ENCODE assay signal across 11 mouse cellular contexts in the genomic region with DNA sequence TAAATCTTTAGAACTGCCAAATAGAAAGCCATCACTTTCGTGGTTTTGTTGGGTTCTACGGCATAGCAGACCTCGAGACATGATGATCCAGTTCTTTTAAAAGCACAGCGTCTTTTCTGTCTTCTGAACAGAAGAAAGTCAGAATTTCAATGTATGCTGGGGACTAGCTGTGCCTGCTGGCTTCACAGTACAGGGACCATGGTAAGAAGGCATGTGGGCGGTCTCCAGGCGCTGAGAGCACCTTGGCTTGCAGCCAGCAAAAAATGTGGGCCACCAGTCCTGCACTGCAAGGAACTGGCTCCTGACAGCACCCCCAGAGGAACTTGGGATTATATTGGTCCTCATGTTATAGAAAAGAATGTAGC. TPM values are rescaled to one million over a fixed set of nuclear protein-coding genes. Genes with fewer than 3 reads are reported as not detected.
DNase-seq lines count a peak whose midpoint lies in the region; ATAC-seq lines count a peak whose summit lies in the region.
"Had no signal": no experiment of that assay in that cellular context is flagged by ENCODE, and none has a peak within 500 bp of the region (broad histone marks: within the 10 kb centered on the region; RNA-seq: fewer than 3 reads in every experiment).

No protein-coding gene starts in this region.

- ATAC-seq in hindbrain, embryonic 14.5 days (ENCODE audit: low FRiP score) = no peak
- ATAC-seq in forebrain, embryonic 15.5 days (replicated peaks) = 0 out of 2 replicates have a peak, but pooled peaks have one; percentile 9
- no peak for ATAC-seq in heart, embryonic 11.5 days (replicated peaks; ENCODE audit: insufficient number of reproducible peaks, low FRiP score, low TSS enrichment)

- intact Hi-C loops in left cerebral cortex, postnatal 14 days (cut with DNase I) = loop anchor here (2.0 kb wide), 1 partner anchor 108 kb away; no protein-coding TSS in a partner anchor

- H3K9me3 ChIP-seq in hindbrain, embryonic 14.5 days (ENCODE audit: control insufficient read depth, low read length) = no peaks in the 10 kb centered on the region
- no peaks in the 10 kb centered on the region for H3K9me3 ChIP-seq in hindbrain, embryonic 10.5 days
- H3K9me3 ChIP-seq in forebrain, embryonic 15.5 days = no peaks in the 10 kb centered on the region
- no peaks in the 10 kb centered on the region for H3K9me3 ChIP-seq in heart, embryonic 11.5 days (replicated peaks; ENCODE audit: control insufficient read depth, low read length)
- H3K9me3 ChIP-seq: heart, embryonic 12.5 days; liver, embryonic 13.5 days had no signal

- H3K4me1 ChIP-seq in hindbrain, embryonic 14.5 days (replicated peaks; ENCODE audit: control insufficient read depth, insufficient read depth, low read length) = peaks cover 37% of the 10 kb centered on the region
- peaks cover 49% of the 10 kb centered on the region for H3K4me1 ChIP-seq in hindbrain, embryonic 10.5 days (replicated peaks)
- H3K4me1 ChIP-seq in forebrain, embryonic 15.5 days = peaks cover 61% of the 10 kb centered on the region
- peaks cover 23% of the 10 kb centered on the region for H3K4me1 ChIP-seq in heart, embryonic 11.5 days (ENCODE audit: control insufficient read depth, insufficient read depth, low read length)
- H3K4me1 ChIP-seq: liver, embryonic 13.5 days had no signal

- no peaks in the 10 kb centered on the region for H3K27me3 ChIP-seq in hindbrain, embryonic 14.5 days (ENCODE audit: control insufficient read depth, insufficient read depth, low read length)
- peaks cover 12% of the 10 kb centered on the region; the same call in 1 of the 2 replicates for H3K27me3 ChIP-seq in hindbrain, embryonic 10.5 days (ENCODE audit: insufficient read depth, poor library complexity, severe bottlenecking)
- H3K27me3 ChIP-seq in forebrain, embryonic 15.5 days = no peaks in the 10 kb centered on the region
- peaks cover 18% of the 10 kb centered on the region for H3K27me3 ChIP-seq in heart, embryonic 11.5 days (ENCODE audit: control insufficient read depth, insufficient read depth, low read length)

- DNase-seq in hindbrain, embryonic 14.5 days (ENCODE audit: low spot score) = no peak
- no peak for DNase-seq in hindbrain, embryonic 10.5 days (ENCODE audit: low spot score)
- DNase-seq in left cerebral cortex, postnatal 14 days (ENCODE audit: low spot score in 2 of 2) = peak; percentile 86 to 96
- DNase-seq in right cerebral cortex, postnatal 10 days (ENCODE audit: low spot score in 2 of 2) = peak; percentile 82 to 89
- DNase-seq in spleen, postnatal 14 days (ENCODE audit: low spot score in 2 of 2) = no peak
- no peak for DNase-seq in embryo, embryonic 10 days (ENCODE audit: low spot score)
- DNase-seq: liver, embryonic 13.5 days had no signal

- no peaks in the 10 kb centered on the region for H3K36me3 ChIP-seq in hindbrain, embryonic 14.5 days (replicated peaks; ENCODE audit: control insufficient read depth, insufficient read depth)
- no peaks in the 10 kb centered on the region for H3K36me3 ChIP-seq in hindbrain, embryonic 10.5 days
- no peaks in the 10 kb centered on the region for H3K36me3 ChIP-seq in forebrain, embryonic 15.5 days
- H3K36me3 ChIP-seq in heart, embryonic 11.5 days (ENCODE audit: control insufficient read depth, insufficient read depth, low read length) = no peaks in the 10 kb centered on the region
- H3K36me3 ChIP-seq: heart, embryonic 12.5 days; liver, embryonic 13.5 days had no signal

- WGBS in hindbrain, embryonic 14.5 days = 76% methylated on average over 6 of the region's 6 CpGs
- 88% methylated on average over 6 of the region's 6 CpGs for WGBS in hindbrain, embryonic 10.5 days
- 48% methylated on average over 6 of the region's 6 CpGs for WGBS in forebrain, embryonic 15.5 days
- 61% methylated on average over 6 of the region's 6 CpGs for WGBS in heart, embryonic 11.5 days (ENCODE audit: insufficient replicate concordance)

- H3K9ac ChIP-seq in hindbrain, embryonic 14.5 days = no peak overlapping the region
- no peak overlapping the region for H3K9ac ChIP-seq in forebrain, embryonic 15.5 days (replicated peaks)
- H3K9ac ChIP-seq in heart, embryonic 11.5 days (ENCODE audit: low read depth, low read length) = no peak overlapping the region
- H3K9ac ChIP-seq: heart, embryonic 12.5 days; liver, embryonic 13.5 days had no signal

- peak overlapping the region; percentile 68; the same call in 1 of the 2 replicates for H3K27ac ChIP-seq in hindbrain, embryonic 14.5 days
- H3K27ac ChIP-seq in hindbrain, embryonic 10.5 days = no peak overlapping the region
- peak overlapping the region; percentile 94 for H3K27ac ChIP-seq in forebrain, embryonic 15.5 days (replicated peaks)
- H3K27ac ChIP-seq in heart, embryonic 11.5 days (ENCODE audit: low read depth, low read length) = no peak overlapping the region
- H3K27ac ChIP-seq: liver, embryonic 13.5 days had no signal

- H3K4me3 ChIP-seq in hindbrain, embryonic 14.5 days (replicated peaks; ENCODE audit: low read length) = no peak overlapping the region
- no peak overlapping the region for H3K4me3 ChIP-seq in hindbrain, embryonic 10.5 days
- H3K4me3 ChIP-seq in forebrain, embryonic 15.5 days = no peak overlapping the region
- no peak overlapping the region for H3K4me3 ChIP-seq in heart, embryonic 11.5 days (ENCODE audit: low read depth, low read length)
- H3K4me3 ChIP-seq: heart, embryonic 12.5 days; liver, embryonic 13.5 days; myocyte had no signal

- no peak overlapping the region for H3K4me2 ChIP-seq in hindbrain, embryonic 14.5 days (replicated peaks)
- no peak overlapping the region for H3K4me2 ChIP-seq in forebrain, embryonic 15.5 days (replicated peaks)
- no peak overlapping the region for H3K4me2 ChIP-seq in heart, embryonic 11.5 days
- H3K4me2 ChIP-seq: heart, embryonic 12.5 days; liver, embryonic 13.5 days had no signal

RNA-seq across cellular contexts. Expression of gene Stra6, which starts 3.1 kb away (rescaled TPM):
- polyA plus RNA-seq in hindbrain, embryonic 14.5 days (2014; fragmentation: Nextera tagmentation; extraction: Ambion mirVana) = 18.1 and 22.1 TPM in 2 replicates
- polyA plus RNA-seq in hindbrain, embryonic 10.5 days (2016; fragmentation: Nextera tagmentation; extraction: Ambion mirVana) = 11.2 and 15.8 TPM in 2 replicates
- polyA plus RNA-seq in forebrain, embryonic 15.5 days (2015; fragmentation: Nextera tagmentation; extraction: Ambion mirVana) = 8.7 and 10.8 TPM in 2 replicates
- total RNA-seq in left cerebral cortex, postnatal 14 days (2021) = 10 to 100 TPM in 1 of 2 experiments, 1 to 10 TPM in 1; 7.7 to 10.4 TPM
- 3.4 and 4.0 TPM in 2 replicates for polyA plus RNA-seq in heart, embryonic 11.5 days (2014; fragmentation: Nextera tagmentation; extraction: Ambion mirVana)

RNA-seq across cellular contexts. Expression of gene Ccdc33, which starts 51.9 kb away (rescaled TPM):
- polyA plus RNA-seq in hindbrain, embryonic 14.5 days (2014; fragmentation: Nextera tagmentation; extraction: Ambion mirVana) = 0.13 and 0.43 TPM in 2 replicates
- 0.90 and 0.99 TPM in 2 replicates for polyA plus RNA-seq in hindbrain, embryonic 10.5 days (2016; fragmentation: Nextera tagmentation; extraction: Ambion mirVana)
- 0.93 and 1.1 TPM in 2 replicates for polyA plus RNA-seq in forebrain, embryonic 15.5 days (2015; fragmentation: Nextera tagmentation; extraction: Ambion mirVana)
- 1 to 10 TPM in 1 of 2 experiments, under 1 TPM in 1; 0.42 to 1.3 TPM for total RNA-seq in left cerebral cortex, postnatal 14 days (2021)
- polyA plus RNA-seq in heart, embryonic 11.5 days (2014; fragmentation: Nextera tagmentation; extraction: Ambion mirVana) = 0.37 TPM in 1 of 2 replicates, not detected in the other
- polyA plus RNA-seq: heart, embryonic 12.5 days; liver, embryonic 13.5 days; myocyte had no signal

Comparison
In these comparisons a context has a peak if more than half of its experiments do, and no peak if none do; other contexts are left out.
1. H3K27ac ChIP-seq: peak in hindbrain, embryonic 14.5 days (single experiment) and forebrain, embryonic 15.5 days (single experiment); none in hindbrain, embryonic 10.5 days (single experiment) and heart, embryonic 11.5 days (single experiment).
2. DNase-seq: peak in left cerebral cortex, postnatal 14 days (2 of 2) and right cerebral cortex, postnatal 10 days (2 of 2); none in hindbrain, embryonic 14.5 days (single experiment), hindbrain, embryonic 10.5 days (single experiment), spleen, postnatal 14 days (0 of 2) and embryo, embryonic 10 days (single experiment).